Mouse (Mus musculus) testis, adult 10 weeks (tissue): ENCODE data around the gene Sgtb. TPM values are rescaled to one million over a fixed set of nuclear protein-coding genes. Genes with fewer than 3 reads are reported as not detected.

Experiments
- polyA plus RNA-seq: library from polyadenylated mRNA; stranded (reverse); fragments of 350-450 nt; fragmentation: Illumina TruSeq; extraction: RNeasy Lipid Tissue Mini Kit (QIAGEN cat#74804); gene quantifications from one replicate; pipeline ENCODE4 v1.2.3, GENCODE M21; 2014; ENCODE audit warnings: low read depth, low replicate concordance

The Sgtb gene
- polyA plus RNA-seq, result 4.7 TPM

DNA sequence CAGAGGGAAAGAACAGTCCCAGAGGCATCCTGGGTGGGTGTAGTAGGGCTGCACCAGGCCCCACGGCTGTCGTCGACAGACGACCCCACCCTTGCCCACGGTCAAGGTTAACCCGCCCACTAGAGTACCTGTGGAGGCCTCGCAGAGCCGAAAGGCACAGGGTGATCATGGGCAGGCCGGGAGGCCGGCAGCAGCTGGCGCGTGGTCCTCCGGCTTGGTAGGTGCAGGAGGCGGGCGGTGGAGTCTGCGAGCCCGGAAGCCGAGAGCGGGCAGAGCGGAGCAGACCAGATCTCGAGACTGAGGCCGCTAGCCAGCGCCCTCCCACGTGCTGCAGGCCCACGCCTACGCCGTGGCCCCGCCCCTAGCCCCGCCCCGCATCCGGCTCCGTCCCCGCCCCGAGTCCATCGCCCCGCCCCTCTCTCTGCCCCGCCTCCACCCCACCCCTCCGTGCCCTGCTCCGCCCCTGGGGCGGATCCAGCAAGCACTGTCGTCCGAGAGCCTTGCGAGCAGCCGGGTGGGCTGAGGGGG is at the start of gene Sgtb, which contains the start of gene Nln:
TSS of gene Sgtb (plus strand) at position 454 of the 528 bp plus-strand sequence.
TSS of gene Nln (minus strand) at position 327 of the 528 bp plus-strand sequence.

DNA sequence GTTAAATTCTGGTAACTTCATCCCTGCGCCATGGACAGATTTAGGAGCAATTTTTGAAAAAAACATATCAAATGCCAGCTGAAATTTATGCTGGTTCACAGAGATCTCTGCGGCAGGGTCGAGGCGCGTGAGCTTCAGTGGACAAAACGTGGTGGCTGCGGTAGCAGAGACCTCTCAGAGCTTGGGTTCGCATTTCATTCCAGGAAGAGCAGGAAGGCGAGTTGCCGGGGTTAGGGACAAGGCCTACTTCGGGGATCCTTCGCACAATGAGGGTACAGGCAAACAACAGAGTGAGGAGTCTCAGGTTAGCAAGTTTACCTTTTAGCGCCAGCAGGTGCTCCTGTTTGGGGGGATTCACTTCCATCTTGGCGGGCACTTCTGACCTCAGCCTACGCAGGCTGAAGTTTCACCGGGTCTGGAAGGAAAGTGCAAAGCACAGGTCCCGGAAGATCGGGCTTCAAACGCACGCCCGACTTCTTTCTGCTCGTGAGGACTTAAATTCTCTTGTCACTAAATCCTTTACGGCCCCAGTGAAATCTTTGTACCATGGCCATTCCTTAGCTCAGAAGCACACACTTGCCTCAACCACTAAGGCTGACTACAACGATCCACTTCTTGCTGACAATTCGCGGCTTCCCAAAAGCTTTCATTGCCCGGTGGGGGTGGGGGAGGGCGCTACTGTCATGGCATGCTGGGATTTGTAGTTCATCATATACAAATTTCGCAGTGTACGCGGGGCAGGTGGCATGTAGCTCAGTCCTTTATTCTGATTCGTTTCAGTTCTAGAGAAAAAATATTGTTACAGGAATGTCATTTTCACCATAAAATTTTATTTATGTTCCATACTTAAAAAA is 68.5 kb downstream of the Sgtb start, which contains the start of gene Trappc13:
TSS of gene Trappc13 (minus strand) at position 674 of the 854 bp plus-strand sequence.

DNA sequence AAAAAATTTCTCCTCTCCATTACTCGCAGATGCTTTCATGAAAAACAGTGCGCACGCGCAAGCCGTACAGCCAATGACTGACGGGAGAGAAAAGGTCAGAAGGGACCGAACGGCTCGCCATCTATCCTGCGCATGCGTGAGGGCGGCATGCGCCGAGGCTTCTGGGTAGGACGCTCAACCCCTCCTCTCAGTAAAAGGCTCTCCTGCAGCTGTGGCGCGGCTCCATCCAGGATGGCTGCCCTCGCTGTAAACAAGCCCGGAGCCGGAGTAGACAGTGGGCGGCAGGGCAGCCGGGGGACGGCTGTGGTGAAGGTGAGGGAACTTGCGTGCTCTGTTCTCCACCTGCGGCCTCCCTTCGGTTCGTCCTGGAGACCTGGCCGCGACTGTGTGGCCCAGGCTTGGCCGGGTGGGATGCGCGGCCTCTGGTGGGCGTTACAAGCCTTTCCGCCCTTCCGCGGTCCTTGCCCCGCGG is 69.1 kb downstream of the Sgtb start, which contains the start of gene Trim23:
TSS of gene Trim23 (plus strand) at position 148 of the 472 bp plus-strand sequence.

Other genes starting within 250 kb of the Sgtb start
- gene Erbin, start 189.2 kb upstream of the Sgtb start, polyA plus RNA-seq, result 52.3 TPM
- gene Nln, start 127 bp upstream of the Sgtb start, polyA plus RNA-seq, result 32.6 TPM
- 17.3 TPM for gene Trappc13, start 68.7 kb downstream of the Sgtb start, polyA plus RNA-seq
- 77.0 TPM for gene Trim23, start 69.1 kb downstream of the Sgtb start, polyA plus RNA-seq
- gene Cenpk, start 118.9 kb downstream of the Sgtb start, polyA plus RNA-seq, result 143 TPM
- gene Ppwd1, start 119.1 kb downstream of the Sgtb start, polyA plus RNA-seq, result 35.4 TPM
- 1.9 TPM for gene Adamts6, start 178.1 kb downstream of the Sgtb start, polyA plus RNA-seq